Mouse (Mus musculus): Measurements from ENCODE around the gene Abcb5. TPM values are rescaled to one million over a fixed set of nuclear protein-coding genes. Genes with fewer than 3 reads are reported as not detected.
A peak's percentile ranks its signal among the peaks of the same experiment; 100 is the strongest.
"Not testable (repeated sequence)": the region's sequence is repeated elsewhere in the genome, so short reads cannot be mapped to it uniquely, and the experiment has no call there.

The Abcb5 gene
- polyA plus RNA-seq (2017; shearing (Covaris generic)) = not detected

- no peak for ATAC-seq
These were observed at the start of gene Abcb5 for GRCm38 (mm10) chr12:118966321-118966720. Gene Abcb5, minus strand, starts transcription at chr12:118966421.

DNA sequence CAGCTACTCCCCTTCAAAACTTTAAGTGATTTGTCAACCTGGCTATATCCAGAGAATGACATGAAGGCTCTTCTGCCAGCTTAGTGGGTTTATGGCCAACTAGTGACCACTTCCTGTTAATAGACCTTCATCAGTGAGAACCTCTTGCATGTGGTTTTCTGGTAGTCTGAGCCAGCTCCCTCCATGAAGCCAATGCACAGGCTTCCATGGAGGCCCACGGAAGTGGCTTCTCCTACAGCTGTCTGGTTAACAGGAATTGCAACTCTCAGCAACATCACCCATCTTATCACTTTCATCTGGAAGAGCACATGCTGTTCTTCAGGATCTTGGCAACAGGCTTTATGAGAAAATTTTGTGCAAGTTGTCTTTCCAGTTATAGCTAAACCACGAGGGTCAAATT lies 33.0 kb upstream of the Abcb5 start:
- no peak for ATAC-seq

- ATAC-seq = peak; percentile 53
These were observed 28.3 kb upstream of the Abcb5 start for GRCm38 (mm10) chr12:118994328-118995166.

- no peak for ATAC-seq
These were observed 18.6 kb upstream of the Abcb5 start for GRCm38 (mm10) chr12:118984852-118985251.

GRCm38 (mm10) chr12:118930386-118931318 lies 35.6 kb downstream of the Abcb5 start:
- peak; percentile 81 for ATAC-seq

- ATAC-seq = peak; percentile 53
These were observed 39.4 kb downstream of the Abcb5 start for GRCm38 (mm10) chr12:118926813-118927281.

GRCm38 (mm10) chr12:118923874-118924273 lies 42.3 kb downstream of the Abcb5 start:
- not testable (repeated sequence) for ATAC-seq

GRCm38 (mm10) chr12:118917771-118918170 lies 48.5 kb downstream of the Abcb5 start:
- no peak for ATAC-seq

GRCm38 (mm10) chr12:118910360-118910759 lies 55.9 kb downstream of the Abcb5 start:
- no peak for ATAC-seq

GRCm38 (mm10) chr12:118902249-118902648 lies 64.0 kb downstream of the Abcb5 start:
- no peak for ATAC-seq

GRCm38 (mm10) chr12:118887964-118888363 lies 78.3 kb downstream of the Abcb5 start:
- ATAC-seq = no peak

GRCm38 (mm10) chr12:118882790-118883189 lies 83.4 kb downstream of the Abcb5 start:
- ATAC-seq = no peak

DNA sequence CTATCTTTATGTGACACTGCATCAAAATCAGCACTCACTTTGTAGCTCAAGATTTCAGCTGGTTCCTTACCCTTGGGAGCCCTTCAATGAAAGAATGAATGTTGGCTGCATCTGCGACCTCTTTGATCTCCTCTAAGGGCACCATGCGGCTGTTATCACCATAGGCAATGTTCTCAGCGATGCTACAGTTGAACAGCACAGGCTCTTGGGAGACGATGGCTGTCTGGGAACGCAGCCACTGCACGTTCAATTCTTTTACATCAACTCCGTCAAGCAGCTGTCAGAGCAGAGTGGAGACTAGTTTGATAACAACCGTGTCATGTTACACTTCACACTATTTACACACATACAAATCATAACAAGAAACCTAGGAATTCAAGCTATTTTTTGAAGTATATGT lies 93.5 kb downstream of the Abcb5 start:
- no peak for ATAC-seq

GRCm38 (mm10) chr12:118856151-118856550 lies 110.1 kb downstream of the Abcb5 start:
- no peak for ATAC-seq

DNA sequence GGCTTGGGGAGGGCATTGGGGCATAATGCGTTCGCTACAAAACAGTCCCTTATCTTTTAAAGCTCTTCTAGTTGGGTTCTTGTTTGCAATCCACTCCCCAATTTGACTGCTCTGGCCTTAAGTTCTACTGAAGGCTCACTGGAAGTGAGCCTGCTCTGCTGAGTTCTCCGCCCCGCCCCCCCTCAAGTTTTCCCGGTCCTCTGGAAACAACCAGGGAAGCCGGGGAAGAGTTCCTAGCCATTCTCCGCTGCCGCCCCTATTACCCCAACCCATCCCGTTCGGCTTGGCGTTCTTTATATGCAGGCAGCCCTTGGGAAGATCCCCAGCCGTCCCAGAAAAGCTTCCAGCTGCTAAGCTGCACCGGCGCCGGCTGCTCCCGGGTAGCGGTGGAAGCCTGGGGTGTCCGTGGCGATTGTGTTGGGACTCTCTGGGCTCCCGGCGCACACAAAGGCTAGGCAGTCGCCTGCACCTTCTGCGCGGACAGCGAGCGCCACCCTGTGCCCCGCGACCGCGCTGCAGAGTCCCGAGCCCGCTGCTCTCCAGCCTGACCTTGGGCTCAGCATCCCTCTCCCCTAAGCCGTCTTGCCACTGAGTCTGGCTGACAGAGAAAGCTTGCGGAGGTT lies 111.3 kb downstream of the Abcb5 start:
- ATAC-seq = peak; percentile 56

DNA sequence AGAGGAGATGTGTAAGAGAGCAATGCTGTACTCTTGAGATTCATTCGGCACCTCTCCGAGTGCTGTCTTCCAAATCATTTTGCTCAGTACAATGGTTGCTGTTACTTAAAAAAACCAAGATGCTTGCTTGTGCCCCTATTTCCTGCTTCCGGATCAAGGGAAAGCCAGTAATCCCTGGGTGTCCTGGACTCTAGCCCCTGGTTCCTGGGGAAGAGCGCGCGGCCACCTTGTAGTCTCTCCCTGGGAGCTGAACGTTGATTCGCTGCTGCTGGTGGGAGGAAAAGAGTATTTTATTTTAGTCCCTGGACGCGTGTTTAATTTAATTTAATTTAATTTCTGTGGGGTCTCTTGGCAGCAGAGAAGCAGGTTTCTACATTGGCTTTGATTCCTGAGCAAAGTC lies 111.8 kb downstream of the Abcb5 start:
- no peak for ATAC-seq

- no peak for ATAC-seq
These were observed 112.9 kb downstream of the Abcb5 start for GRCm38 (mm10) chr12:118853331-118853730.

DNA sequence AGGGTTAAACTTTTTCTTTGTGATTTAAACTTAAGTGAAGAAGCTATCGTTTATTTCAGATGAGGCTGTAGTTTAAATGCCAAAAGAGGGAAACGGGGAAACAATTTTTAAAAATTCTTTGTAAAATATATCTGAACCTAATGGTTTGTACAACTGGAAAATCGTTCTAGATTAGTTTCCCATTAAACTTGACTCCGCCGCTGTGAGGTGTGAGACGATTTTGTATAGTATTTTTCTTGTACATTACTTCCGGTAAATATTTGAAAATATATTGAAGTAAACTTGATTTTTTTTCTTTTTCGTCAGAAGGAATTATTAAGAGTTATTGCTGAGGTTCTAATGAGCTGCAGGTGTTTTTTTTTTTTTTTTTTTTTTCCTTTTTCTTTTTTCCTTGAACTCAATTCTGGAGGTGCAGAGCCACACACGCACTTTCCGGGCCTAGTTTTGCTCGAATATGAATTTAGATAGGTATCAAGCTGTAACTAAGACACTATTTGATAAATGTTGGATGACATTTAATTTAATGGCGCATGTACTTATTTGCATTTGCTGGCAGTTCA lies 115.3 kb downstream of the Abcb5 start:
- no peak for ATAC-seq

GRCm38 (mm10) chr12:118849996-118850395 lies 116.2 kb downstream of the Abcb5 start:
- ATAC-seq = no peak

GRCm38 (mm10) chr12:118849203-118849861 lies 116.9 kb downstream of the Abcb5 start:
- ATAC-seq = no peak

- no peak for ATAC-seq
These were observed 117.6 kb downstream of the Abcb5 start for GRCm38 (mm10) chr12:118848496-118849202.
